Mouse (Mus musculus) CD4-positive, CD25-positive, alpha-beta regulatory T cell, adult 2 months (primary cell): ENCODE measurements around the gene Irs1.

Experiments
- DNase-seq: peaks from one replicate; pipeline ENCODE4 v3.0.0-alpha.2; 2012; ENCODE audit warnings: low read depth, low spot score

Gene Irs1

GRCm38 (mm10) chr1:82257457-82257856 lies 33.8 kb downstream of the Irs1 start:
- no peak for DNase-seq

DNA sequence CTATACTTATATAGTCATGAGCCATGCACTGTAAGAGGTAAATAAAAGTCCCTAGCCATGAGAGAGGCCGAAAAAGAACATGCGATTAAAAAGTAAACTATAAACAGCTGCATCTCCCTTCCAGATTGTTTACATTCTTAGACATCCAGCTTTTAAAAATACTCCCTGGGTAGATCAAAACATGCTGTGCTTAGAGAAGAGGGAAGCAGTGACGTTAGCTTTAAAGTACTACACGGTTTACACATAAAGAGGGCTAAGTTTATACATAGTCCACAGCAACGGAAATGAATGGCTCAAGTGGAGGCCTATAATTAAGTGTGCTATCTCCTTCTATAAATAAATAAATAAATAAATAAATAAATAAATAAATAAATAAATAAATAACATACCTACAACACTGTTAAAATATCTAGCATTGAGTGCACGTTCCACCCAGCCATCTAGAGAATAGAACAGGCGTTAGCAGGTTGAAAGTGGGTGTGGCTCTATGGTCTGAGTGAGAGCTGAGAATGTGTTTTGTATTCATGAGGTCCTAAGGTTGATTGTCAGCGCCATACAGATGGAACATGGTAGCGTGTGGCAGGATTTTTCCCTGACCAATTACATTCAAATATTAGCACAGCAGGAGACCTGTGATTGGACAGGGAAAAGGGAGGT lies 37.3 kb downstream of the Irs1 start:
- DNase-seq: no peak

DNA sequence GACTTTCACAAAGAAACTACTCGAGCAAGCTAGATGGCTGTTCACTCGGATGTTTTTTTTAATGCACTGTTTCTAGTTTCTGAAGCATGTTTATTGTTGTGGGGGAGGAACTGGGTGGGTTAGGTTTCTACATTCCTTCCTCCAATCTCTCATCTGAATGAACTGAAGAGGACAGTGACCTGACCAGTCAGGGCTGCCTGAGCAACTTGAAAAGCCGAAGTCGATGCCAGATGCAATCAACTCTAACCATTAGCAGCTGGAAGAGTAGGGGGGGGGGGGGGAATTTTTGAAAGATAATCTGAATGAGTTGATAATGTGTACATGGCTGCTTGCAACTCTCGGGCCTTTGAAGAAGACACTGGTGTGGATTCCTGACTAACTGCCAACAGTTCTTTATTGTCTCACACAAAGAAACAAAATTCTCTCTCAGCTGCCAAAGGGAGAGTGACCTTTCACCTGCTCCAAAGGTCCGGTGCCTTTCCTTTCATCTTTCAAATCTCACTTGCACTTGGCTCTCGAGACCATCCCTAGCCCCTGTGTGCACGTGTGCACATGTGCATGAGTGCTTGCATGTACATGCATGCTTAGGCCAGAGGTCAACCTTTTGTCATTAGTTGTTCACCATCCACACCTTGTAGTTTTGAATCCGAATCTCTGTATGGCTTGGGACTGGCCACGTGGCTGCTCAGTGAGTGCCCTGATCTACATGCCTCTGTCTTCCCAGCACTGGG lies 43.8 kb downstream of the Irs1 start:
- DNase-seq: no peak

DNA sequence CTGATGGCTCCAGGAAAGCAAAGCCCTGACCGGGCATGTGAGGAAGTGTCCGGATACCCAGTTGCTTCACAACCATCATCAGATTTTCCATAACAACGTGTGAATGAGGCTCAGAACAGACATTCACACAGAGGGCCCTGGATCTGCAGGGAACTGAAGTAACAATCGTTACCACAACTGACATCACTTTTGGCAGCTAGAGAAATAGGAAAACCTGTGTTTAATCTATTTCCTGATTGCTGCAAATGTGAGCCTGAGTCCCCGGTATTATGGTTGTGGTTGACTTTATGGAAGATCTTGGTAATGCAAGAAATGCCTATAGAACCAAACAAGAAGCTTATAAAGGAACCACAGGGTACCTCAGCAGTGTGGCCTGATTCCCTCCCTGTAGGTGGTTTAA lies 46.2 kb downstream of the Irs1 start:
- no peak for DNase-seq

DNA sequence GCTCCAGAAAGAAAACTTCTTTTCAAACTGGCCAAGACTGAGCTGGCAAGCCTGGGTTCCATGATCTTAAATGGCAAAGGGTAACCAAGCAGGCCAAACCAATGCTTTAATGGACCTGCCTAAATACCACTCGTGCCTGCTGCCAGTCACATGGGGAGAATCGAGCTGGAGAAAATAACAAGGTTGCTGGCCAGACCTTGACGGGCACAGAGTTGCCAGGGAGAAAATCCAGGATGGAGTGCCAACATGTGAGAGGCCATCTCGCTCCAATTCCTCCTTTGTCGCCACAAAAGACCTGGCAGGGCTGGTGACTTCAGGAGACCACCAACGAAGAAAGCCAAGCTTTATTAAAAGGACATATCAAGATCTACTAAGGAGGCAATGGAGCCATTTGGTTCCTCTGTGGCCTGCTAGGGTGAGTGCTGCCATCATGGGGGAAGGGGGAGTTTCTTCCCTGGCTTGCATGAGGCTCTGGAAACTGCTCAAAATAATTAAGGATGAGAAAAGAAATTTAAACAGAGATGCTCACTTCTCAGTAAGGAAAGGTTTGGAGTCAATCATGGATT lies 47.9 kb downstream of the Irs1 start:
- no peak for DNase-seq

DNA sequence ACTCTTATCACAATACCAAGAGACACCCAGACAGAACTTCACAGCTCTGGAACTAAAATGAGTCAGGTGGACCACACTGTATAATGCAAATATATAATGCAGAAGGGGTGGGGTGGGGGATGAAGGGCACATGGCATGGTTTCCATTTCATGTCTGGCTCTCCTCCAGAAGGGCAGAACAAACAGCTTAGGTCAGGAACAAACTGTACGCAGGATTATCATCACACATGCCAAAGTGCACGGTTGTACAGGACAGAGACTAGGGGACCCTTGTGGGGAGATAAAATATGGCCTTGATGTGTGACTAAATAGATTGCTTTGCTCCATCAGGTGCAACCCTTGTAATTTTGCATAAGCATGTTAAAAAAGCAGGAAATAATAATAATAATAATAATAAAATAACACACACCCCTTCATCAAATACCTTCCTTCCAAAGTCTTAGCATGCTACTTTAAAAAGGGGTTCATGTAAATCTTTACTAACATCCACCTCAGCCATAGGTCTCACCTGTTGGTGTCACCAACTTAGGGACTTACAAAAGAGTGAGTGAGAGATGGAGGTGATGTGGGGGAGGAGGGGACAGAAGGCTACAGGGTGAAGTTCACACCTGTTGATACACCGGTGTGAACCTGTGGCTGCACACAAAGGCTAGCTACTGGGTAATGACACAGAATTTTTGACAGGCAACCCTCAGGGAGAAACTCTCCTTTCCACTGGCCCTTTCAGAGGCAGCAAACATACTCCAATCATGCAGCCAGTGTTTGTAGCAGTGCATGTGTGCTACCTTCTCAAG lies 51.6 kb downstream of the Irs1 start:
- no peak for DNase-seq

GRCm38 (mm10) chr1:82238245-82238644 lies 53.0 kb downstream of the Irs1 start:
- no peak for DNase-seq

GRCm38 (mm10) chr1:82235455-82236104 lies 55.6 kb downstream of the Irs1 start:
- no peak for DNase-seq

GRCm38 (mm10) chr1:82234616-82235015 lies 56.6 kb downstream of the Irs1 start:
- DNase-seq: no peak

DNA sequence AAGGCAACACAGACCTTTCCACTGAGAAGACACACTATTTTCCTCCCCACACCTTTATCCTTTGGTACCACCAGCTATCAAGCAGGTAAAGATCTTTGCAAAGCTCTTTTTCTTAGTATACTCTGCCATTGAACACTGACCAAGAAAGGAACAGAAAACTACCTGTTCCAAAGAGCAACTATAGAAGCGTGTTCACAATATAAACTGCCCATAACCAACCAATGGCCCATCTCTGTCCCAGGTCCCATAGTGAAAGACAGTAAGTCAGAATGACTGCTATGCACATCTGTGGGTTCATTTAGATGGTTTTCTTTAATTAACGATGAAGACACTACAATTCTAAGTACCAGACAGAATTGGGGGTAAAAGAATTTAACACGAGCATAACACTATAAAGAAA lies 58.4 kb downstream of the Irs1 start, which contains the start of gene Gm9747:
Gene Gm9747, plus strand, starts transcription at position 301 of the 400 bp plus-strand sequence.
- DNase-seq: no peak

GRCm38 (mm10) chr1:82228841-82229240 lies 62.4 kb downstream of the Irs1 start:
- DNase-seq: no peak

- DNase-seq: no peak
Observed at GRCm38 (mm10) chr1:82223042-82223795, 68.0 kb downstream of the Irs1 start.

DNA sequence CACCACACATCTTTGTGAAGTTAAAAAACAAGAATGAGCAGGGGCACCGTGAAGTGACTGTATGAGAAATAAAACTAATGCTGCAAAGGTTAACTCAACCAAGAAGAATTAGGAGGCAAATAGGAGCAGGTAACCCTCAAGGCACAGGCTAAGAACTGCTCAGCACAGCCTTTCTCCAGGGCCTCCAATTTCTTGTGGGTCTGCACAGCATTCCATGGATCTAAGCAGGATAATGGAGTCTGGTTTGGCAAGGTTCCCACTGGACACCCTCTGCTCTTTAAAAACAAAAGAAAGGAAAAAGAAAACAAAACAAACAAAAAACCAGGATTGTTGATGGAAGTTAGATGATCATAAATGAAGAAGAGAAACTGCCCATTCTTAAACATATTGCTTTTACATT lies 69.8 kb downstream of the Irs1 start:
- DNase-seq: no peak

GRCm38 (mm10) chr1:82220673-82221396 lies 70.4 kb downstream of the Irs1 start:
- no peak for DNase-seq

GRCm38 (mm10) chr1:82207511-82207910 lies 83.7 kb downstream of the Irs1 start:
- no peak for DNase-seq

- DNase-seq: no peak
Observed at GRCm38 (mm10) chr1:82200636-82201035, 90.6 kb downstream of the Irs1 start.

DNA sequence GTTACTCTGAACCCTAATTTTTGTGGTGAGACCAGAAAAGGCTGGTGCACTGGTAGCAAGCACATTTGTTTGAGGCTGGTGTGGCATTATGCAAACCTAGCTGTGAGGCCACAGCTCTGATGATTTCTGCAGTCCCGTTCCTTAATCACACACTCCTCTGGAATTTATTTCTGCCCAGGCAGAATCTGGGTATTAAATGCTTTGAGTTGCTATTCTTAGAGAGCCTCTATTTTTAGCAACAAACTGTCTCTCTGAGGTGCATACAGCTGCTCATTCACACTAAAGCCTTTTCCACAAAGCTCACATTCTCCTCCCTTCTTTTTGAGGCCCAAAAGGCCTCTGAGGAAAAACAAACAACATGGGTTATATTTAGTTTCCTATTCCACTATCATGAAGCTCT lies 91.3 kb downstream of the Irs1 start:
- no peak for DNase-seq

DNA sequence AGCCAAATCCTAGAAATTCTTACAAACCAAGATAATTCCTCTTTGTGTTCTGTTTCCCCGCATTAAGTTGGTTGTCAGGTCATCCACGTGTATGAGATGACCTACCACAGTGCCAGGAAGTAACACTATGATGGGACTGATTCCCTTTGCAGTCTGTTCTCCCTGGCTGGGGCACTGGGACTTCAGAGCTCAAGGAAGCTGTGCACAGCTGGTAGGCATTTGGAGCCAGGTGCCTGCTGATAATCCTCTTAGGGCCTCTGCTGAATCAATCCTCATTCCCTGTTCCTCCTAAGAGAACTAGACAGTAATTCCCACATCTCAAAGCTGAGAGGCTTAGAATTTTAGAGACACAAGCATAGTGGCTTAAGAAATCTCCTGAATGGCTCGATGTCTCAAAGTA lies 99.6 kb downstream of the Irs1 start:
- DNase-seq: no peak

GRCm38 (mm10) chr1:82189516-82189915 lies 101.7 kb downstream of the Irs1 start:
- no peak for DNase-seq

- DNase-seq: no peak
Observed at GRCm38 (mm10) chr1:82188549-82189231, 102.5 kb downstream of the Irs1 start.
